Mouse (Mus musculus): Measurements from ENCODE around the gene Fam135a.

DNA sequence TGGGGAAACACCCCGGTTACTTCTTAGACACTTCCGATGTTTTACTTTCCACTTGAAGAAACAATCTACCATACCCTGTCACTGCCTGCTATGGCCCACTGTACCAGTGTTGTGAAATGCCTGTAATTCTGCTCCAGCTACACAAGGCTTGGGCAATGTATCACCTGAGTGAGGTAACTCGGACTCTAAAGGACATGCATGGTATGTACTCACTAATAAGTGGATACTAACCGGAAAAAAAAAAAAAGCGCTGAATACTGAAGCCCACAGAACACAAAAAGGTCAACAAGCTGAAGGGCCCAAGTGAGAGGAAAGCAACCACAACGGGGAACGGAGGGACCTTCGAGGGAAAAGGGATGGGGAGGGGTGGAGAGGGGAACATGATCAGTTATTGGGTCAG, 92.5 kb downstream of the Fam135a start:
- no peak for TF ChIP-seq CTCF (IDR thresholded peaks at IDR 0.05; ENCODE audit: control insufficient read depth, insufficient read depth, low read length)
- TF ChIP-seq POLR2A (IDR thresholded peaks at IDR 0.05; ENCODE audit: borderline replicate concordance, control insufficient read depth, low read depth, low read length), result no peak
